Mouse (Mus musculus) brain, embryonic 18.5 days (tissue): ENCODE results near the gene Fbxw4.
"Not testable (repeated sequence)": the region's sequence is repeated elsewhere in the genome, so short reads cannot be mapped to it uniquely, and the experiment has no call there.

Experiments used
- DNase-seq: peaks from one replicate; pipeline ENCODE4 v3.0.0-alpha.2; 2012; ENCODE audit warnings: low read depth, low spot score

Gene Fbxw4

DNA sequence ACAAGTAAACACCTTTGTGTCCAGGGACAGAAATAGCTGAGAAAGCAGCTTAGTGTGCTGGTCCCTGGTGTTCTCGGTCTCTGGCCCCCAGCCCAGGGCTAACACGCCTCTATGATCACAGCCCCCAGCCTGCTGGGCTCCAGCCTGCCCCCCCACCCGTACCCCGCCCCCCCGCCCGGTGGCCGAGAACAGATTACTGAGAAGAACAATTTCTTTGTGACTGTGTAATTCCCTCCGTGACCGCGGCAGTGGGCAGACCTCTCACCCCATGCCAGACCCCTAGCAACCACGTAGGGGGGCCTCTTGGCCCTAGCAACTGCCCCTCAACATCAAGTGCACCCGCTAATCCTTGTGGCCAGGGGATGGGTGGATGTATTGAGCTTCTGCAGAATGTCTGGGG, 79.9 kb downstream of the Fbxw4 start:
- no peak for DNase-seq

DNA sequence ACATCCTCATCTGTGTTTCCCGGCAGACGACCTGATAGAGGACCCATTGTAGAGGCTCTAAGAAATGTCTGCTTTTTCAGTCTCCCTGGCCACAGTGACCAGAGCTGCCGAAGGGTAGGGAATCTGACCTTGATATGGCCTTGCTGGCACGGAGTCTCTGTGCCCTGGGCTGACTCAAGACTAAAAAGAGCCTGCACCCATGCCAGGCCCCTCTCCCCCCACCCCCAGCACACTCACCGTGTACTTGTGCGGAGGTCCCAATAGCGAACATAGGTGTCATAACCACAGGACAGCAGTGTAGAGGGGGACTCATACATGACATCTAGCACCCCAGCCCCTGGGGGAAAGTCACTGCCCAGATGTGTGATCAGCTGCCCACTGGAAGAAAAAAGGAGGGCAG, 80.7 kb downstream of the Fbxw4 start:
- DNase-seq = no peak

GRCm38 (mm10) chr19:45578976-45579375, 81.1 kb downstream of the Fbxw4 start:
- no peak for DNase-seq

DNA sequence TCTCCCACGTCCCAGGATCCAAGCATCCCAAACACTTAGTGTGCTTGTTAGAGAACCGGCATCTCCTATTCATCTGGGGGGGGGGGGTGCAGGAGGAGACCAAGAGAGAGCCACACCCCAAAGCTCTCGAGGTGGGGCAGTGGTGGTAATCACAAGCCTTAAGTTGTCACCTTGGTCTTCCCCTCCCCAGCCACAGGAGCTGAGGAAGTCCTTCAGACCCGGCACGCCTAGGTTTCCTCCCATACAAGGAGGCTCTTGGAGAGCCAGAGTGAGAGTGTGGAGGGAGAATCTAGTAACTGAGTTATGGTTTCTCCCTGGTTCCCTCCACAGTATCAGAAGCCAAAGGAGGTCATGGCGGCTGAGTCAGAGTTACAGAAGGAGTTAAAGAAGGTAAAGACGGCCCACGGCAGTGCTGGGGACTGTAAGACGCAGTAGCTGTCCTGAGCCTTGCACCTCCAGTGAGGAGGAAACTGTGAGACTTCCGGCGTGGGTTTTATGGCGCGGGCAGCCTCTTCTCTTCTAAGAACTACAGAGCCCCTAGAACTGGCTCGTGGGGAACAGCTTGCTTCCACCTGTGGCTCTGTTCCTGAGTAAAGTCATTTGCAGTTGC, 82.9 kb downstream of the Fbxw4 start:
- no peak for DNase-seq

DNA sequence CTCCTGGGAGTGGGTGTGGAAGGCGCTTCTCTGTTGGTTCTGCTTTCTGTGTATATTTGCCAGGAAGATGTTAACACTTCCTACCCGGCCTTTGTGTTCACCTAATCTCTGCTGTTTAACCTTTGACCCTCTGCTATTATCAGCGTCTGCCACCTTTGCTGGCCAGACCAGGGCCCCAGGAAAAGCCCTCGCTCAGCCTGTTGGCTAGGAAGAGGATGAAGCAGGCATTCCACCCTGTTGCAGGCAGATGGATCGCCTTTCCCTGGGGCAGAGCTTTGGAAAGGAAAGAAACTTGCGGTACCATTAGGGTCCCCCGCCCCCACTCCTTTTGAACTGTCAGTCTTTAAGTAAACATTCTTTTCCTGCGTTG, 84.5 kb downstream of the Fbxw4 start:
- no peak for DNase-seq

GRCm38 (mm10) chr19:45574941-45575631, 85.0 kb downstream of the Fbxw4 start:
- no peak for DNase-seq

DNA sequence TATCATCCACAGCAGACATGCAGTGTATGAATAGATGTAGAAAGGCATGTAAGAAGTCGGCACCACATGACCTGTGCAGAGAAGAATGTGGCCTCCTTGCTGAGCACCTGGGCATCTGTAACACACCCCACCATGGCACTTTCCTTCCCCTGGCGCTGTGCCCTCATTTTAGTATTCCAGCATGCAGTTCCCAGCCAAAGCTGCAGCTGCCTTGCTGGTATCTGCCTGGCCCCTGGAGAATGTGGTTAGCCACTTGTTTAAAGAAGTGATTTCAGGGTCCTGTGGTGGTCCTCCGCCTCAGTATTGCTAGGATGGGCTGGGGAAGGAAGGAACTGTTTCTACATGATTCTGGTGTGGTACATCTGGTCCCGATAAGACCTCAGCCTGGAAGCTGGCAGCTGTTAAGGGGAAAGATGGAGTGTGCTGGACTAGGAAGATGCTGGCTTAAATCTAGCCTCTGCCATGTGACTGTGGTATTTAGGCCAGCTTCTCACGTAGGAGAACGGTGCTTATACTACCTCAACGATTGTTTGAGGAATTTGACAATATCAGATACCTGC, 85.7 kb downstream of the Fbxw4 start:
- no peak for DNase-seq

DNA sequence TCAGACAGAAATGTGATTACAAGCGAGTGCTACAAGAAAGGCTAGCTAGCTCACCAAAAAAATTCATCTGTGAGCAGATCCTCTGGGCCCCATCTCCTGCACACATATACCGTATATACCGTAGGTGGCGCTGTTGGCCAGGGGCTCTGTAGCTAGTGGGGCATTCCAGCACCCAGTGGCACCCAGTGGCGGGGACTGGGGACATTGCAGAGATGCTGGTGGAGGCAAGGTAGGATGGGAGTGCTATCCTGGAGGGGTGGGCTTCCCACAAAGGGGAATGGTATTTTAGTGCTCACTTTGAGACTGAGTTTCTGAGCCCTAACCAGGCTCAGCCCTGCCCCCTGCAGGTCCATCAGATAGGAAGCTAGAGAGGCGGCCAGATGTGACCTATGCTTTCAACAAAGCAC, 86.2 kb downstream of the Fbxw4 start:
- peak; percentile 36 for DNase-seq

DNA sequence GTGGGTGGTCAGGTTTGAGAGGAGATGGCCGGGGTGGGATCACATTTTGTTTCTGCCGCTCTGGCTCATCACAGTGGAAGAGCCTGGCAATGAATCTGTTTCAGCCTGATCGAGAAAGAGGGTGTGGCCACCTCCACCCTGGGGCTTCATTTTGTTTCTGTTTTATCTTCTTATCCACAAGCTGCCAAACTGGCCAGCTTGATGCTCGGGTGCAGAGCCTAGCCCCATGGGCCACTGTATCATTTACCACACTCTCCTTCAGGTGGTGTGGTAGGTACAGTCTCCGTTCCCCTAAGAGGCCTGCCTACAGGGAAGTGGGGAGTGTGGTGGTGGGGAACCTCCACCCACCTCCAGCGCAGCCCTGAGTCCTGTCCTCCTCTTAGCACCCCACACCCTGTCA, 87.1 kb downstream of the Fbxw4 start:
- no peak for DNase-seq

GRCm38 (mm10) chr19:45567367-45567766, 92.7 kb downstream of the Fbxw4 start:
- no peak for DNase-seq

DNA sequence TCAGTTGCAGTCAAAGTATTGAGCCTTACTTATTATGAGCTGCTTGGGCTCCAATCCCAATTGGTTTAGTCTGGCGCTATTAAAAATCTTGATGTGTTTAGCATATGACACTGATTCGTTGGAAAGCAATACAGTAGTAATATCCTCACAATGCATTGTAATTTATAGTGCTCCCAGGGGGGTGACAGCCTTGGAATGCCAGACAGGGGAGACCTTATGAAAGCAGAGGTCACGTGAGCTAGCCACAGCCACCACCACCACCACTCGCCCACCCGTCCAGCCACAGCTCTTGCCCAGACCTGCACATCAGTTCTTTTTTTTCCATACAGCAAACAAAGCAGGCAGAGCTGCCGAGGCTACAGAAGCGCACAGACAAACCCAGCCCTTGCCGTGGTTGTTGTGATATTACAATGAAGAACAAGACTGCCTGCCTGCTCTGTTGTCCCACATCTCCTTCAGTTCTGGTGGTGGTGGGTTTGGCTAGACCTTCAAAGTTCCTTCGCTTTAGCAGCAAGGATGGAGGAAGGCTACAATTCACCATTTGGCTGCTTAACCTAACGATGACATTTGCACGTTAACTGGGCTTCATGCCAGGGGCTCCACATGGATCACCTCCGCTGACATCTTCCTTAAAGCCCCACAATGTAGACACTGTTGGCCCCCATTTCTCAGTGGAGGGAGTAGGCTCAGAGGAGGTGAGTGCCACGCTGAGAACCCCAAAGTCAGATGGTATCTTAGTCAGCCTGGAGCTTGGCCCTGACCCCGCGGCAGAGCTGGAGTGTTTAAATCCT, 94.0 kb downstream of the Fbxw4 start:
- no peak for DNase-seq

DNA sequence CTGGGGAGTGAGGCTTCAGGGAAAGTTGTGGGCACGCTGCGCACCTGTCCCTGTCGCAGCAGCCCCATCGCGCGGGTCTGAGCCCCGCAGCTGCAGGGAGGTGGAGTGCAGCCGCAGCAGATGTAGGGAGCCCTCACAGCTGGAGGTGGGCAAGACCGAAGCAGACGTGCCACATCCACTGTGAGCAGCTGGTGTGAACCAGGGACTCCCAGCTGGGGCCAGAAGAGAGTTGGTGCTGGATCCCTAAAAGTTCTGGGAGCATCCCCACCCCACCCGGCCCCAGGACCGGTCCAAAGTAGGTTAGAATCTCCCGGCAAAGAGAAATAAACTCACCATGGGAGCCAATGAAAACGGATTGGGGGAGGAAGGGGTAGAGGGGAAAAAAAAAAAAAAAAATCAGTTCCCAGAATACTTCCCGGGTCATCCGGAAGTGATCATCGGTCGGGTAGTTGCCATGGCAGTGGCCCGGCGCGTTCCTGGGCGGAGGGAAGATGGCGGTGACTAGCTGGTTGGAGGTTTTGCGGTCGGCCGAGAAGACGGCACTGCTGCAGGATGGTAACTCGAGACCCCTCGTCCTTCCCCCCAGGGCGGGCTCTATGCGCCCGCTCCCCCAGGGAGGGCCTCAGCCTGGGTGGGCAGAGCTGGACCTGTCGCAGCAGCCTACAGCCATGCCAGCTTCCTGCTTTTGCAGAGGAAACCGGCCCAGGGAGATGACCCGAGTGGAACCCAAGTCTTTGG, 99.8 kb downstream of the Fbxw4 start, which contains the start of the genes Poll and Gm17018:
Gene Poll (minus strand): TSS at position 379 of the 738 bp plus-strand sequence.
Gene Gm17018 (plus strand): TSS at position 463 of the 738 bp plus-strand sequence.
- peak; percentile 69 for DNase-seq

DNA sequence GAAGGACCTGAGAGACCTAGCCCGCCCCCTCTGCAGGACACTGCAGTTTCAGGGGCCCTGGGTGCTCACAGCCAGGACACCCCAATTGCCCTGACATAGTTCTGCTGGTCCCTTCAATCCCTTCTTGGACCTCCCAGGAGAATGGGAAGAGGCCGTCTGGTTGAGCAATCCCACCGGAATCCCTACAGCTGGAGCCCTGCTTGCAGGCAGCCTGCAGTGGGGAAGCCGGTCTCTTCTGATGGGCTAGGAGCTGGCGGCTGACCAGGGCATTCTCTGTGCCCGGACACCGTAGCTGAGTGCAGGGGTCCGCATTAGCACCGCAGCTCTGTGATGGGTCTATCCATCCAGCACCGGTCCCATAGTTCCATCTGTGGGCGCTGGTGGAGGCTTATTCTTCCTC, 106.0 kb downstream of the Fbxw4 start:
- DNase-seq = no peak

DNA sequence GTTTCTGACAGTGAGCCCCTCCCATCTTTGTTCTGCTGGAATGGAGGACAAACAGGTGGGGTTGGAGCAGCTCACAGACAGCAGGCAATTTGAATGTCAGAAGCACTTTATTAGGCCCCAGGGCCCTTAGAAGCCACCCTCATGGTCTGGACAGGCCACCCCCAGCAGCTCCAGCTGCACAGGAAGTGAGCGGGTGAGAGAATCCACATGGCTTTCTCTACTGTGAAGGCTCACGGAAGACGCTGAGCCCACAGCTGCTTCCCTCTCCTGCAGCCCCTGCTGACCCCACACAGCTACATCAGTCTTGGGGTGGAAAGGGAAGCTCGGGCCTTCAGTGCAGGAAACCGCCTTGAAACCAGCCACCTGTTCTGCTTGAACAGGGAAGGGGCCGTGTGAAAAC, 107.9 kb downstream of the Fbxw4 start:
- no peak for DNase-seq

DNA sequence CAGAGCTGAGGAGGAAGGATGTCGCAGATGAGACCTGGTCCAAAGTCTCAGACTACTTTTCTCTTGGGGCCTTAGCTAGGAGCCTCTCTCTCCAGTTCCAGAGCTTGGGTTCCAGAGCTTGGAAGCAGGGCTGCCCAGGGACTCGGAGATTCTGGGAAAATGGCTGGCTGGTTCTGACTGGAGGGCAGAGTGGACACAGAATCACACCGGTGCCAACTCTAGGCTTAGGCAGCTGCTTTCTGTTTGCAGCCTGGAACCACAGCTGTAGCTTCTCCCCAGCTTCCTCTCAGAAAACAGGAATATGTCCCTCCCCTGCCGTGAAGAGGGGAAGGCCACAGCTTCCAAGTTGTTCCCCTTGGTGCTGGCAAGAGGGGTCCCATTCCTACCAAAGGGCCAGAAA, 110.2 kb downstream of the Fbxw4 start:
- DNase-seq = no peak

GRCm38 (mm10) chr19:45549128-45549915, 110.8 kb downstream of the Fbxw4 start:
- DNase-seq = no peak

DNA sequence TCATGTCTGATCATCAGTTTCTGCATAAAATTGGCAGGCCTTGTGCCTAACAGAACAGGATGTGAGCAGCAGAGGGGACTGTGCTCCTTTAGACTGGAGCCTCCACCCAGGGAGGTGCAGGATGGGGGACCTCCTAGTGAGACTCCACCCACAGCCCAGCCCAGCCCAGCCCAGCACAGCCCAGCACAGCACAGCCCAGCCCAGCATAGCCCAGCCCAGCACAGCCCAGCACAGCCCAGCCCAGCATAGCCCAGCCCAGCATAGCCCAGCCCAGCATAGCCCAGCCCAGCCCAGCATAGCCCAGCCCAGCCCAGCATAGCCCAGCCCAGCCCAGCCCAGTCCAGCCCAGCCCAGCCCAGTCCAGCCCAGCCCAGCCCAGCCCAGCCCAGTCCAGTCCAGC, 111.9 kb downstream of the Fbxw4 start:
- DNase-seq = not testable (repeated sequence)

- peak; percentile 24 for DNase-seq
Observed at GRCm38 (mm10) chr19:45544925-45545321, 115.2 kb downstream of the Fbxw4 start.

DNA sequence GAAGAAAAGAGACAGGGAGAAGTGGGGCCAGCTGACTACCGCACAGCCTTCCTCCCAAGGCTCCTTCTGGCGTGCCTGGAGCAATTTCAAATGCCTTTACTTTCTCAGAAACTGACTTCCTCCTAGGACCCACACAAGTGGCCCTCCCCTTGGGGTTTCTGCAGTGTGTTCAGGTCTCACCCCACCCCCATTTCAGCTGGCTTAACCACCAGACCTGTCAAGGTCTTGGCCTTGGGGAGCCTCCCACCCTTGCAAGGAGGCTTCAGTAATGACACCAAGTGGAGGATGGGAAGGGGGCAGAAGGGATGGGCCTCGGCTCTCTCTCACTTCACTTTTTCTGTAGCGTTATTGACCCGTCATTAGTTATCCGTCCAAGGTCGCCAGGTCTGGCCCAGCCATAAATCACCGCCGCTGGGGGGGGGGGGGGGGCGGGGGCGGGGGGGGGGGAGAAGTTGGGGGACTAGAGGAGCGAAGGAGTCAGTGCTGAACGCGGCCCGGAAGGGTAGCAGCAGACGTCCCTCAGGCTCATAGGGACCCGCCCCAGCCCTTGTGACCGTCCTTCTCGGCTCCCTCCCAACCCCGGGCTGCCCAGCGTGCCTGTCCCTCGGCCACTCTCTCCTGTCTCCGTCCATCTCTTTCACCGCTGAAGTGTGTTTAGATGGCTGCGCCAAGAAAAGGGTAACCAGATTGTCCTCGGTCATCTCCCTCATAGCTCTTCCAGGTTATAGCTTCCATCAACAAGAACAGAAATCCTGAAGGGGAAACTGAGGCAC, 115.8 kb downstream of the Fbxw4 start:
- no peak for DNase-seq

DNA sequence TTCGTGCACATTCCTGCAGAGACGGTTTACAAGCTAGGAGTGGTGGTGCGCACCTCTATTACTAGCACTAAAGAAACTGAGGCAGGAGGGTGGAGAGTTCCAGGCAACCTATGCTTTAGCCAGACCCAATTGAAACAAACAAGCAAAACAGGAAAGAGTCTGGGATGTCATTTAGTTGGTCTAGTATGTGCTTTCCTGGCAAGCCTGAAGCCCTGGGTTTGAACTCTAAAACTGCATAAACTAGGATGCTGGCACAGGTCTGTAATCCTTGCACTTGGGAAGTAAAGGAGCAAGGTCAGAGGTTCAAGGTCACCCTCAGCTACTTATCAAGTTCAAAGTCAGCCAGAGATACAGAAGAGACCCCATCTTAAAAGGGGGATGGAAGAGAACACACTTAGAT, 118.1 kb downstream of the Fbxw4 start:
- no peak for DNase-seq
